Mouse (Mus musculus) CH12.LX (cell line): ENCODE measurements around the gene Tomm40. TPM values are rescaled to one million over a fixed set of nuclear protein-coding genes. Genes with fewer than 3 reads are reported as not detected.

ENCODE experiments used
- DNase-seq: peaks from one replicate; pipeline ENCODE4 v3.0.0-alpha.2; 2013; ENCODE audit errors: extremely low read depth
- H3K27ac ChIP-seq: 2 replicates; pipeline ENCODE4 v1.5.1; 2012; ENCODE audit warnings: low read depth, mild to moderate bottlenecking, control low read depth, moderate library complexity; ENCODE audit not compliant: insufficient read depth
- H3K27me3 ChIP-seq: replicated peaks from 2 replicates; pipeline ENCODE3; 2012; ENCODE audit warnings: inconsistent platforms
- H3K36me3 ChIP-seq, 2 experiments: replicated peaks in 1 of 2; 2 replicates each; pipeline versions ENCODE3 to v1.6.1; 2012; ENCODE audit warnings: inconsistent platforms in 1 of 2, low read length in 1 of 2, mild to moderate bottlenecking in 1 of 2, mixed read lengths in 1 of 2, moderate library complexity in 1 of 2; ENCODE audit not compliant: control insufficient read depth in 1 of 2, insufficient read depth in 1 of 2
- H3K4me1 ChIP-seq, 2 experiments: 2 replicates each; pipeline ENCODE4 v1.6.1; 2012; ENCODE audit warnings: inconsistent platforms in 1 of 2, moderate library complexity in 1 of 2; ENCODE audit not compliant: insufficient read depth in 2 of 2, control insufficient read depth in 1 of 2
- H3K4me2 ChIP-seq: 2 replicates; pipeline ENCODE4 v1.6.1; 2012; ENCODE audit warnings: low read depth, mild to moderate bottlenecking, control low read depth; ENCODE audit not compliant: poor library complexity, insufficient read depth, severe bottlenecking
- H3K4me3 ChIP-seq, 3 experiments: fragments of 150-350 bp in 1 of 3; sonication (generic) in 1 of 3; replicated peaks in 1 of 3; 2 replicates each; pipeline versions ENCODE3 to v1.5.1; 2011 to 2012; ENCODE audit warnings: low read depth in 2 of 3, low read length in 2 of 3, mild to moderate bottlenecking in 2 of 3, moderate library complexity in 2 of 3, control low read depth in 1 of 3, improper control_type of control experiment in 1 of 3, inconsistent platforms in 1 of 3, mixed read lengths in 1 of 3; ENCODE audit not compliant: poor library complexity in 1 of 3
- H3K79me2 ChIP-seq: replicated peaks from 2 replicates; pipeline ENCODE4 v1.6.1; 2012; ENCODE audit warnings: mild to moderate bottlenecking, moderate library complexity; ENCODE audit not compliant: control insufficient read depth, poor library complexity, insufficient read depth, severe bottlenecking; ENCODE audit errors: extremely low read depth
- H3K9ac ChIP-seq: 2 replicates; pipeline ENCODE4 v1.6.1; 2012; ENCODE audit warnings: low read depth, mild to moderate bottlenecking, control low read depth, moderate library complexity; ENCODE audit not compliant: insufficient read depth
- H3K9me3 ChIP-seq: replicated peaks from 2 replicates; pipeline ENCODE3; 2012; ENCODE audit warnings: low read length, inconsistent platforms, mixed read lengths
- CHD2 ChIP-seq: IDR thresholded peaks from 2 replicates; pipeline ENCODE4 v1.6.1; 2011; ENCODE audit warnings: low read length, improper control_type of control experiment
- CTCF ChIP-seq, 2 experiments: IDR thresholded peaks in 1 of 2; conservative IDR thresholded peaks in 1 of 2; 2 replicates each; pipeline ENCODE4 v1.5.1; 2011 to 2012; ENCODE audit warnings: low read depth in 2 of 2, low read length in 2 of 2, improper control_type of control experiment in 1 of 2, inconsistent platforms in 1 of 2, mild to moderate bottlenecking in 1 of 2, moderate library complexity in 1 of 2
- ELF1 ChIP-seq: IDR thresholded peaks from 2 replicates; pipeline ENCODE4 v1.6.1; 2014; ENCODE audit warnings: low read depth, mild to moderate bottlenecking, inconsistent platforms, low read length, improper control_type of control experiment
- EP300 ChIP-seq: IDR thresholded peaks from 2 replicates; pipeline ENCODE4 v1.6.1; 2011; ENCODE audit warnings: low read length, improper control_type of control experiment
- JUND ChIP-seq: conservative IDR thresholded peaks from 2 replicates; pipeline ENCODE4 v1.6.1; 2011; ENCODE audit warnings: low read depth, low read length, improper control_type of control experiment
- MAFK ChIP-seq: IDR thresholded peaks from 2 replicates; pipeline ENCODE4 v1.6.1; 2011; ENCODE audit warnings: low read length, improper control_type of control experiment; ENCODE audit not compliant: insufficient replicate concordance
- MAX ChIP-seq: IDR thresholded peaks from 2 replicates; pipeline ENCODE4 v1.6.1; 2011; ENCODE audit warnings: low read length, improper control_type of control experiment
- MAZ ChIP-seq: IDR thresholded peaks from 2 replicates; pipeline ENCODE4 v1.6.1; 2012; ENCODE audit warnings: low read depth, mild to moderate bottlenecking, inconsistent platforms, low read length, improper control_type of control experiment, moderate library complexity
- MEF2A ChIP-seq: IDR thresholded peaks from 2 replicates; pipeline ENCODE4 v1.6.1; 2014; ENCODE audit warnings: low read depth, mild to moderate bottlenecking, inconsistent platforms, low read length, improper control_type of control experiment, borderline replicate concordance
- MXI1 ChIP-seq: IDR thresholded peaks from 2 replicates; pipeline ENCODE4 v1.6.1; 2011; ENCODE audit warnings: mild to moderate bottlenecking, low read depth, low read length, improper control_type of control experiment
- MYC ChIP-seq: IDR thresholded peaks from 2 replicates; pipeline ENCODE4 v1.6.1; 2011; ENCODE audit warnings: low read depth, mild to moderate bottlenecking, improper control_type of control experiment, low read length
- NELFE ChIP-seq: IDR thresholded peaks from 2 replicates; pipeline ENCODE4 v1.6.1; 2011; ENCODE audit warnings: low read depth, low read length, improper control_type of control experiment
- NRF1 ChIP-seq: IDR thresholded peaks from 2 replicates; pipeline ENCODE4 v1.6.1; 2014; ENCODE audit warnings: low read depth, mild to moderate bottlenecking, inconsistent platforms, low read length, improper control_type of control experiment, moderate library complexity
- POLR2AphosphoS2 ChIP-seq: IDR thresholded peaks from 2 replicates; pipeline ENCODE4 v1.6.1; 2011; ENCODE audit warnings: low read depth, low read length, improper control_type of control experiment
- RAD21 ChIP-seq: IDR thresholded peaks from 2 replicates; pipeline ENCODE4 v1.6.1; 2011; ENCODE audit warnings: low read depth, mild to moderate bottlenecking, low read length, improper control_type of control experiment, moderate library complexity
- RCOR1 ChIP-seq: conservative IDR thresholded peaks from 2 replicates; pipeline ENCODE4 v1.6.1; 2012; ENCODE audit warnings: low read depth, mild to moderate bottlenecking, inconsistent platforms, low read length, improper control_type of control experiment
- SIN3A ChIP-seq: IDR thresholded peaks from 2 replicates; pipeline ENCODE4 v1.6.1; 2012; ENCODE audit warnings: low read length, improper control_type of control experiment, inconsistent platforms
- SMC3 ChIP-seq: IDR thresholded peaks from 2 replicates; pipeline ENCODE4 v1.6.1; 2011; ENCODE audit warnings: low read depth, low read length, improper control_type of control experiment
- TBP ChIP-seq: conservative IDR thresholded peaks from 2 replicates; pipeline ENCODE4 v1.6.1; 2011; ENCODE audit warnings: low read depth, low read length, improper control_type of control experiment
- ZMIZ1 ChIP-seq: IDR thresholded peaks from 2 replicates; pipeline ENCODE4 v1.6.1; 2012; ENCODE audit warnings: low read depth, mild to moderate bottlenecking, inconsistent platforms, low read length, improper control_type of control experiment
- dilution Hi-C: fragments of 300-500 bp; cut with MboI; formaldehyde crosslinking; loops from 2 replicates; pipeline ENCODE4 v1.14.3; 2020; ENCODE audit warnings: low sequenced_read_pairs; ENCODE audit not compliant: extremely low pct_unique_long_range_greater_than_20kb, extremely low pct_ligation_motif_present
- in situ Hi-C: fragments of 300-500 bp; cut with MboI; formaldehyde crosslinking; loops from 3 replicates; pipeline ENCODE4 v1.14.3; 2019; ENCODE audit warnings: low sequenced_read_pairs, low pct_ligation_motif_present, low pct_unique_long_range_greater_than_20kb, mixed read lengths
- polyA plus RNA-seq: library from polyadenylated mRNA; unstranded; fragments of >175 nt; gene quantifications from 2 replicates; pipeline ENCODE4 v1.2.1, GENCODE M21; 2012; ENCODE audit warnings: low read depth; ENCODE audit not compliant: insufficient read length
- total RNA-seq, 2 experiments: library from RNA; depleted of rRNA; stranded (reverse); fragments of 300-350 nt in 1 of 2; fragments of >200 nt in 1 of 2; gene quantifications; 2 replicates each; pipeline ENCODE4 v1.2.3; 2012 to 2014

Gene Tomm40
- total and polyA plus RNA-seq, 3 experiments, result 115 to 221 (median 179) TPM

- dilution Hi-C loops, result no loop called here
- Histone ChIP-seq H3K9ac (no peak overlapping the region), H3K4me2 (no peak overlapping the region)
Measured at GRCm38 (mm10) chr7:19753587-19753986, 38.3 kb upstream of the Tomm40 start.

DNA sequence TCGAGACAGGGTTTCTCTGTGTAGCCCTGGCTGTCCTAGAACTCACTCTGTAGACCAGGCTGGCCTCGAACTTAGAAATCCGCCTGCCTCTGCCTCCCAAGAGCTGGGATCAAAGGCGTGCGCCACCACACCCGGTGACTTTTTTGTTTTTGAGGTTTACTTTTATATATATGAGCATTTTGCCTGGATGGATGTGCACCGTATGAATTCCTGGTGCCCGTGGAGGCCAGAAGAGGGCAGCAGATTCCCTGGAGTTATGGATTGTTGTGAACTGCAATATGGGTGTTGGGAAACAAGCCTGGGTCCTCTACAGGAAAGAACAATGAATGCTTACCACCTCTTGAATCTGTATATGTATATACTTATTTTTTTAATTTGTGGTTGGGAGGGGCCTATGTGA lies 37.4 kb upstream of the Tomm40 start:
- H3K9ac ChIP-seq, result no peak overlapping the region
- no peak overlapping the region for H3K4me3 ChIP-seq
- peaks cover 6 to 20% of the 10 kb centered on the region in 2 experiments for H3K4me1 ChIP-seq
- no peak for DNase-seq
- H3K27me3 ChIP-seq, result peaks cover 14% of the 10 kb centered on the region
- no peak overlapping the region for H3K4me2 ChIP-seq
- no peaks in the 10 kb centered on the region for H3K79me2 ChIP-seq
- peaks cover 3% of the 10 kb centered on the region for H3K9me3 ChIP-seq
- H3K27ac ChIP-seq, result no peak overlapping the region
- in situ Hi-C loops (loop anchor here (5.0 kb wide), 1 partner anchor 35 kb away; no protein-coding TSS in a partner anchor), dilution Hi-C loops (no loop called here)
- no peaks in the 10 kb centered on the region for H3K36me3 ChIP-seq
- TF ChIP-seq EP300 (no peak), CTCF (conservative IDR thresholded peaks at IDR 0.05 in 1 of 2, IDR thresholded peaks at IDR 0.05 in 1 of 2; ENCODE audit: low read depth in 2 of 2, low read length in 2 of 2) (peak in 1 of 2 experiments; percentile 58; a peak in 2 of 4 replicates), RAD21 (peak; percentile 36), MXI1 (no peak), MAX (no peak), SMC3 (peak; percentile 51), TBP (no peak), MYC (no peak)

More at GRCm38 (mm10) chr7:19753587-19753986, 38.3 kb upstream of the Tomm40 start:
- Histone ChIP-seq H3K4me3 (no peak overlapping the region), H3K36me3 (peaks cover 0 to 2% of the 10 kb centered on the region in 2 experiments), H3K27me3 (peaks cover 14% of the 10 kb centered on the region), H3K9me3 (peaks cover 3% of the 10 kb centered on the region), H3K79me2 (no peaks in the 10 kb centered on the region), H3K4me1 (peaks cover 6 to 10% of the 10 kb centered on the region in 2 experiments), H3K27ac (no peak overlapping the region)
- in situ Hi-C loops, result loop anchor here (5.0 kb wide), 1 partner anchor 34 kb away; no protein-coding TSS in a partner anchor
- no peak for DNase-seq
- TF ChIP-seq RCOR1, result no peak
- no peak for TF ChIP-seq JUND
- no peak for TF ChIP-seq CHD2
- no peak for TF ChIP-seq POLR2AphosphoS2
- TF ChIP-seq MAX, result no peak
- TF ChIP-seq MEF2A, result no peak
- TF ChIP-seq MAZ, result no peak
- TF ChIP-seq ZMIZ1, result no peak
- TF ChIP-seq SIN3A, result no peak
- no peak for TF ChIP-seq ELF1
- no peak for TF ChIP-seq NELFE
- TF ChIP-seq TBP, result no peak
- TF ChIP-seq MAFK, result no peak
- TF ChIP-seq NRF1, result no peak
